16 mouse cellular contexts compared by ENCODE assay signal in genomic region chr2:167575581-167575980, GRCm38 (mm10).
"Had no signal": no experiment of that assay in that cellular context is flagged by ENCODE, and none has a peak within 500 bp of the region (broad histone marks: within the 10 kb centered on the region; RNA-seq: fewer than 3 reads in every experiment).

No protein-coding gene starts in this region.

- DNase-seq: layer of hippocampus, adult 9-11 months; liver, postnatal 0 days; lung, postnatal 14 days; midbrain, embryonic 14.5 days; retina, postnatal 1 day; right cerebral cortex, postnatal 25 days; spleen, adult 18-20 months; thymus, adult 18-20 months; thymus, postnatal 36 days had no signal

- H3K9me3 ChIP-seq: neural tube, embryonic 13.5 days; stomach, embryonic 15.5 days had no signal

- H3K9ac ChIP-seq: liver, embryonic 14.5 days; liver, postnatal 0 days; neural tube, embryonic 13.5 days; stomach, embryonic 15.5 days had no signal

- H3K27ac ChIP-seq: kidney, postnatal 0 days; layer of hippocampus, adult 2 months; liver, embryonic 14.5 days; neural tube, embryonic 13.5 days; stomach, embryonic 15.5 days had no signal

- H3K4me2 ChIP-seq: liver, embryonic 11.5 days; midbrain, embryonic 11.5 days; neural tube, embryonic 13.5 days; stomach, embryonic 15.5 days had no signal

- H3K4me3 ChIP-seq: layer of hippocampus, adult 2 months; neural tube, embryonic 13.5 days; stomach, embryonic 15.5 days had no signal

- H3K27me3 ChIP-seq: neural tube, embryonic 13.5 days; stomach, embryonic 15.5 days had no signal

- H3K36me3 ChIP-seq: neural tube, embryonic 13.5 days; stomach, embryonic 15.5 days had no signal

- H3K4me1 ChIP-seq: neural tube, embryonic 13.5 days had no signal
